Mouse (Mus musculus): ENCODE data around the gene Hoxa9. TPM values are rescaled to one million over a fixed set of nuclear protein-coding genes. Genes with fewer than 3 reads are reported as not detected.
A peak's percentile ranks its signal among the peaks of the same experiment; 100 is the strongest.

Hoxa9 gene
- polyA plus RNA-seq, 1 experiment from 2014 or later: 0.06 TPM

GRCm38 (mm10) chr6:52262463-52263320 is 31.8 kb upstream of the Hoxa9 start:
- 3% methylated on average over 24 of the region's 24 CpGs for WGBS
- H3K27ac ChIP-seq (ENCODE audit: low read length): no peak overlapping the region
- H3K4me3 ChIP-seq (ENCODE audit: low read length): no peak overlapping the region
- H3K9me3 ChIP-seq (ENCODE audit: control insufficient read depth, low read length): no peaks in the 10 kb centered on the region
- H3K27me3 ChIP-seq (ENCODE audit: control insufficient read depth, insufficient read depth, low read depth, low read length): peaks cover 89% of the 10 kb centered on the region
- peaks cover 13% of the 10 kb centered on the region; the same call in 1 of the 2 replicates for H3K4me1 ChIP-seq (replicated peaks; ENCODE audit: control insufficient read depth, insufficient read depth, low read length)
- H3K36me3 ChIP-seq (ENCODE audit: control insufficient read depth, insufficient read depth, low read length): no peaks in the 10 kb centered on the region
- no peak overlapping the region for H3K9ac ChIP-seq (ENCODE audit: low read length)
- ATAC-seq (ENCODE audit: low read depth): no peak
- no peak overlapping the region for H3K4me2 ChIP-seq (ENCODE audit: low read depth, low read length)

- Histone ChIP-seq H3K9me3 (ENCODE audit: control insufficient read depth, low read length) (no peaks in the 10 kb centered on the region), H3K9ac (ENCODE audit: low read length) (no peak overlapping the region), H3K27ac (ENCODE audit: low read length) (no peak overlapping the region), H3K4me3 (ENCODE audit: low read length) (no peak overlapping the region), H3K27me3 (ENCODE audit: control insufficient read depth, insufficient read depth, low read depth, low read length) (peaks cover 91% of the 10 kb centered on the region), H3K4me1 (replicated peaks; ENCODE audit: control insufficient read depth, insufficient read depth, low read length) (peaks cover 13% of the 10 kb centered on the region; the same call in 1 of the 2 replicates), H3K36me3 (ENCODE audit: control insufficient read depth, insufficient read depth, low read length) (no peaks in the 10 kb centered on the region), H3K4me2 (ENCODE audit: low read depth, low read length) (no peak overlapping the region)
- ATAC-seq (ENCODE audit: low read depth): no peak
- WGBS: 5% methylated on average over 9 of the region's 9 CpGs
Measured at GRCm38 (mm10) chr6:52261751-52262462, 31.0 kb upstream of the Hoxa9 start.

- Histone ChIP-seq H3K9me3 (ENCODE audit: control insufficient read depth, low read length) (no peaks in the 10 kb centered on the region), H3K27ac (ENCODE audit: low read length) (no peak within 1 kb of the TSS), H3K4me3 (ENCODE audit: low read length) (peak within 1 kb of the TSS; percentile 50), H3K9ac (ENCODE audit: low read length) (no peak within 1 kb of the TSS), H3K36me3 (ENCODE audit: control insufficient read depth, insufficient read depth, low read length) (no peaks in the 10 kb centered on the region), H3K4me2 (ENCODE audit: low read depth, low read length) (peak within 1 kb of the TSS; percentile 80), H3K27me3 (ENCODE audit: control insufficient read depth, insufficient read depth, low read depth, low read length) (peaks cover 90% of the 10 kb centered on the region), H3K4me1 (replicated peaks; ENCODE audit: control insufficient read depth, insufficient read depth, low read length) (peaks cover 13% of the 10 kb centered on the region; the same call in 1 of the 2 replicates)
- under 1% methylated on average over 23 of the region's 72 CpGs for WGBS
- peak; percentile 78 for ATAC-seq (ENCODE audit: low read depth)
Measured at GRCm38 (mm10) chr6:52260654-52261575, 30.0 kb upstream of the Hoxa9 start, which contains the start of gene Hoxa13. Hoxa13 (minus strand) TSS chr6:52260880.

GRCm38 (mm10) chr6:52259811-52260261 is 28.9 kb upstream of the Hoxa9 start:
- no peak for ATAC-seq (ENCODE audit: low read depth)
- WGBS: under 1% methylated on average over 39 of the region's 39 CpGs
- Histone ChIP-seq H3K36me3 (ENCODE audit: control insufficient read depth, insufficient read depth, low read length) (no peaks in the 10 kb centered on the region), H3K27ac (ENCODE audit: low read length) (no peak overlapping the region), H3K9ac (ENCODE audit: low read length) (no peak overlapping the region), H3K4me2 (ENCODE audit: low read depth, low read length) (peak overlapping the region; percentile 80), H3K4me1 (replicated peaks; ENCODE audit: control insufficient read depth, insufficient read depth, low read length) (peaks cover 13% of the 10 kb centered on the region; the same call in 1 of the 2 replicates), H3K27me3 (ENCODE audit: control insufficient read depth, insufficient read depth, low read depth, low read length) (peaks cover 88% of the 10 kb centered on the region), H3K4me3 (ENCODE audit: low read length) (peak overlapping the region; percentile 50), H3K9me3 (ENCODE audit: control insufficient read depth, low read length) (no peaks in the 10 kb centered on the region)

DNA sequence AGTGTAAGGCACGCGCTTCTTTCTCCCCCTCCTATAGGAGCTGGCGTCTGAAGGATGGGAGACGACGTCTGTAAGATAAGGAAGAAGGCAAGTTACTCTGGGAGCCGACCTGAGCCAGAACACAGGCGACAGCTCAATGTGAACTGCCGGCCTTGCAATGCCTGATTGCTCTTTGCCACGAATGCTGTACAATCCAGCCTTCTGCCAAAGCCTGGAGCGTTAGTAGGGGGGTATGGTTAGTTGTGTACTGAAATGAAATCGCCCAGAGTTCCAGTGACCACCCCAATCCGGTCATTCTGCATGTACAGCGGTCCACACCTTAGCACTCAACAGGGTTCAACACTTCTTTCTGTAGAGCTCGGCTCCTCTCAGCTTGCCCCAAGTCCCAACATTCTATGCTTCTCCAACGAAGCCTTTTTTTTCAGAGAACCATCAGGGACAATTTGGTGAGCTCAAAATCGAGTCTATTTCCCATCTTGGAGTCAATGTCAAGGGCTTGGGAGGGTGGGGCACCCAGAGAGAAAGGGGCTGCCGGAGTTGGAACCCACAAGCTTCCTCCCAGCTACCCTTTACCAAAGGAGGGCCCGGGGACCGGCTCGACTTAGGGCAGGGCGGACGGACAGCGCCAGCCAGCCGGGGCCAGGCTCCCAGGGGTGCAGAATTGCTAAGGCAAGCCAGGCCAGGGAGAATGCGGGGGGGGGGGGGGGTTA is 28.3 kb upstream of the Hoxa9 start:
- Histone ChIP-seq H3K4me3 (ENCODE audit: low read length) (no peak overlapping the region), H3K27me3 (ENCODE audit: control insufficient read depth, insufficient read depth, low read depth, low read length) (peaks cover 84% of the 10 kb centered on the region), H3K4me2 (ENCODE audit: low read depth, low read length) (peak overlapping the region; percentile 80; the same call in 1 of the 2 replicates), H3K9me3 (ENCODE audit: control insufficient read depth, low read length) (no peaks in the 10 kb centered on the region), H3K27ac (ENCODE audit: low read length) (no peak overlapping the region), H3K4me1 (replicated peaks; ENCODE audit: control insufficient read depth, insufficient read depth, low read length) (peaks cover 13% of the 10 kb centered on the region; the same call in 1 of the 2 replicates), H3K9ac (ENCODE audit: low read length) (no peak overlapping the region), H3K36me3 (ENCODE audit: control insufficient read depth, insufficient read depth, low read length) (no peaks in the 10 kb centered on the region)
- ATAC-seq (ENCODE audit: low read depth): no peak
- 2% methylated on average over 24 of the region's 25 CpGs for WGBS

GRCm38 (mm10) chr6:52256956-52257355 is 26.1 kb upstream of the Hoxa9 start:
- Histone ChIP-seq H3K27ac (ENCODE audit: low read length) (no peak overlapping the region), H3K4me1 (replicated peaks; ENCODE audit: control insufficient read depth, insufficient read depth, low read length) (peaks cover 16% of the 10 kb centered on the region; the same call in 1 of the 2 replicates), H3K27me3 (ENCODE audit: control insufficient read depth, insufficient read depth, low read depth, low read length) (peaks cover 82% of the 10 kb centered on the region), H3K4me2 (ENCODE audit: low read depth, low read length) (no peak overlapping the region), H3K9me3 (ENCODE audit: control insufficient read depth, low read length) (no peaks in the 10 kb centered on the region), H3K36me3 (ENCODE audit: control insufficient read depth, insufficient read depth, low read length) (no peaks in the 10 kb centered on the region), H3K4me3 (ENCODE audit: low read length) (no peak overlapping the region), H3K9ac (ENCODE audit: low read length) (no peak overlapping the region)
- no peak for ATAC-seq (ENCODE audit: low read depth)
- WGBS: 0% methylated on average over 6 of the region's 6 CpGs

- no peak overlapping the region for H3K9ac ChIP-seq (ENCODE audit: low read length)
- peaks cover 86% of the 10 kb centered on the region for H3K27me3 ChIP-seq (ENCODE audit: control insufficient read depth, insufficient read depth, low read depth, low read length)
- H3K36me3 ChIP-seq (ENCODE audit: control insufficient read depth, insufficient read depth, low read length): no peaks in the 10 kb centered on the region
- H3K9me3 ChIP-seq (ENCODE audit: control insufficient read depth, low read length): no peaks in the 10 kb centered on the region
- peak overlapping the region; percentile 16; the same call in 1 of the 2 replicates for H3K4me3 ChIP-seq (ENCODE audit: low read length)
- WGBS: 1% methylated on average over 59 of the region's 59 CpGs
- H3K27ac ChIP-seq (ENCODE audit: low read length): no peak overlapping the region
- no peak for ATAC-seq (ENCODE audit: low read depth)
- no peak overlapping the region for H3K4me2 ChIP-seq (ENCODE audit: low read depth, low read length)
- 0 out of 2 replicates have a peak, but pooled peaks cover 3% of the 10 kb centered on the region for H3K4me1 ChIP-seq (replicated peaks; ENCODE audit: control insufficient read depth, insufficient read depth, low read length)
Measured at GRCm38 (mm10) chr6:52253511-52254500, 22.9 kb upstream of the Hoxa9 start.
